Mouse (Mus musculus) bone marrow, adult 2 months (tissue): ENCODE data around the gene Ptprn2. TPM values are rescaled to one million over a fixed set of nuclear protein-coding genes. Genes with fewer than 3 reads are reported as not detected.

Experiments used
- H3K27ac ChIP-seq: fragments of 200-500 bp; 2 replicates; pipeline ENCODE4 v1.5.1; 2012; ENCODE audit warnings: low read depth, mild to moderate bottlenecking, control low read depth, inconsistent platforms, low read length; ENCODE audit not compliant: control insufficient read depth, poor library complexity, insufficient read depth
- H3K4me1 ChIP-seq: fragments of 200-500 bp; 2 replicates; pipeline ENCODE4 v1.6.1; 2011; ENCODE audit warnings: low read length; ENCODE audit not compliant: control insufficient read depth, insufficient read depth
- H3K4me3 ChIP-seq: fragments of 200-500 bp; replicated peaks from 2 replicates; pipeline ENCODE3; 2011; ENCODE audit warnings: mild to moderate bottlenecking, low read depth, low read length, control low read depth; ENCODE audit not compliant: control insufficient read depth
- CTCF ChIP-seq: fragments of 200-500 bp; IDR thresholded peaks from 2 replicates; pipeline ENCODE4 v1.5.1; 2011; ENCODE audit warnings: low read length, control low read depth; ENCODE audit not compliant: control insufficient read depth, insufficient read depth
- POLR2A ChIP-seq: fragments of 200-500 bp; IDR thresholded peaks from 2 replicates; pipeline ENCODE4 v1.6.1; 2011; ENCODE audit warnings: low read depth, mild to moderate bottlenecking, control low read depth, low read length, borderline replicate concordance; ENCODE audit not compliant: control insufficient read depth
- WGBS: fragments of 180-500 bp; shearing (Covaris S2); methylation state at CpG from one replicate; pipeline ENCODE4 v1.1.7; 2018; 5-methylcytosine and 5-hydroxymethylcytosine counted together
- polyA plus RNA-seq: library from polyadenylated mRNA; stranded (reverse); fragments of >200 nt; gene quantifications from 2 replicates; pipeline ENCODE4 v1.2.4, GENCODE M21; 2011; ENCODE audit warnings: low replicate concordance; ENCODE audit not compliant: missing spikeins, insufficient read depth, insufficient read length

Gene Ptprn2
- polyA plus RNA-seq, 1 experiment, result 0.35 TPM

- Histone ChIP-seq H3K27ac (no peak overlapping the region), H3K4me3 (no peak overlapping the region), H3K4me1 (no peaks in the 10 kb centered on the region)
- no peak for TF ChIP-seq CTCF
- no peak for TF ChIP-seq POLR2A
- WGBS, result 77% methylated on average over 13 of the region's 13 CpGs
These were observed 467.1 kb downstream of the Ptprn2 start for GRCm38 (mm10) chr12:116952452-116953205.

DNA sequence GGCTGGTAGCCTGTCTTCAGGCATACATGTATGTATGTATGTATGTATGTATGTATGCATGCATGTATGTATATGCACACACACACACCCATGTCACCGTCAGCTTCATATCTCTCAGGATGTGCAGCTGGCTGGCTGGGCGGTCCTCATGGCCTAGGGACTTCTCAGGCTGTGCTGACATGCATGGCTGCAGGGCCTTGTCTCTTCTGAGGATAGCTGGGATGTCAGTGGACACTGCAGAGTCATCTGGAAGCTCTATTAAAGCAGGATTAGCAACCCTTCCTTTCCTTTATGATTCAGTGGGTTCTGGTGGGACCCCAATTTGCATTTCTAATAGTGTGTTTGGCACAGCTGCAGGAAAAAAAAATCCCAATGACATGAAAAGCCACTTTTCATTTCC is 473.6 kb downstream of the Ptprn2 start:
- Histone ChIP-seq H3K4me3 (no peak overlapping the region), H3K27ac (no peak overlapping the region), H3K4me1 (no peaks in the 10 kb centered on the region)
- 87% methylated on average over 2 of the region's 2 CpGs for WGBS
- no peak for TF ChIP-seq CTCF
- TF ChIP-seq POLR2A, result no peak

DNA sequence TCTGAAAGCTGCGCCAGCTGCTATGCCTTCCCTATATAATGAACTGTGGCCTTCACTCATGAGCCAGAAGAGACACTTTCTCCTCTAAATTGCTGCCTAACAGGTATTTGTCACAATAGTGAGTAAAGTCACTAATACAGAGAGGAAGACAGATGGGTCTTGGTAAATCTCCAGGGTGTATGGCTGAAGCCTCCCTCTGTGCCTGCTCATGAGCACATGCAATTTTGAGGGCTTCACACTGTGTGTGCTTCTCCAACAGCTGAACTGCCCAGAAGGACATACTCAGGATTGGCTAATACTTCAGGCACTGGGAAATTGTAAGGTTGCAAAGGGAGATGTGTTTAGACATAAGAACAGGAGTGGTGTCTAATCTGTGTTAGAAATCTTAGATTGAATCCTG is 478.4 kb downstream of the Ptprn2 start:
- Histone ChIP-seq H3K27ac (no peak overlapping the region), H3K4me1 (no peaks in the 10 kb centered on the region), H3K4me3 (no peak overlapping the region)
- 91% methylated on average over 1 of the region's 1 CpGs for WGBS
- TF ChIP-seq CTCF (no peak), POLR2A (no peak)

DNA sequence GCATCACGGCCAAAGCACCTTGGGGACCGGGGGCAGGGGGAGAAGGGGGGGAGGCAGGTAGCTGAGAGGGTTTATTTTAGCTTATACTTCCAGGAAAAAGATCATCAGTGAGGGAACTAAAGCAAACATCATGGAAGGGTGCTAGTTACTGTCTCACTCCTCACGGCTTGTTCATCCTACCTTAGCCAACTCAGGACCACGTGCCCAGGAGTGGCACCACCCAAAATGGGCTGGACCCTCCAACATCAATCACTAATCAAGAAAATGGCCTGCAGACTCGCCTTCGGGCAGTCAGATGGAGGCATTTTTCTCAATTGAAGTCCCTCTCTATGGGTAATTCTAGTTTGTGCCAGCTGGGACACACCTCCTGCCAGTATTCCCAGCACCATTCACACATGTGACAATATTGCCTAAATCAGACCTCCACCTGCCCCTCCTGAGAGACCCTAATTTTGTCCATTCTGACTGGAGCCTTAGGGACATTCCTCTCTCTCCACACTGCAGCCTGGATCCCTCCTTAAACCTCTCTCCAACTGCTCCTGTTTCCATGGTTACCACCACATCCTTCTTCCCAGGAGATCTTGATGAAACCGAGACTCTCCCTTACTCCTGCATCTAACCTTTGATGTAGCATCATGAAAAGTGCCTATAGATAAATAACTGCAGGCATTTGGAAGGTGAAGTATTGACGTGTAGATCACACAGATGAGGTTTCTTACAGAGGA is 482.9 kb downstream of the Ptprn2 start:
- no peak overlapping the region for H3K27ac ChIP-seq
- H3K4me1 ChIP-seq, result no peaks in the 10 kb centered on the region
- WGBS, result 58% methylated on average over 8 of the region's 8 CpGs
- no peak overlapping the region for H3K4me3 ChIP-seq
- no peak for TF ChIP-seq CTCF
- no peak for TF ChIP-seq POLR2A

DNA sequence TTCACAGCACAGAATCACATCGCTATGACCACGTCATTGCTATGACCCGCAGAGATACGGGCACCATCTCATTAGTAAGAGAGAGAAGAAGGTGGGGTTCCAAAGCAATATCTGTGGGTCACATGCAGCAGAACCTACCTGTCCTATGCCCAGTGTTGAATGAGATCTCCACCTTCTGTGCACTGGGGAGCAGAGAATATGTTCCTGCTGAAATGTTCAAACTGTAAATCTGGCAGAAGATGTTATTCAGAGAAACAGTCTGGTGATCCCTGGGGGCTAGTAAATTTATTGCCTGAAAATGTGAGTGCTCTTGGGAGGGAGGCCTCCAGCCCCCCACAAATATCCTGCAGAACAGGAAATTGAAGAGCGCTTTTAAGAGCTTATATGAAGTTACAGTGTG is 490.0 kb downstream of the Ptprn2 start:
- WGBS, result 74% methylated on average over 5 of the region's 5 CpGs

DNA sequence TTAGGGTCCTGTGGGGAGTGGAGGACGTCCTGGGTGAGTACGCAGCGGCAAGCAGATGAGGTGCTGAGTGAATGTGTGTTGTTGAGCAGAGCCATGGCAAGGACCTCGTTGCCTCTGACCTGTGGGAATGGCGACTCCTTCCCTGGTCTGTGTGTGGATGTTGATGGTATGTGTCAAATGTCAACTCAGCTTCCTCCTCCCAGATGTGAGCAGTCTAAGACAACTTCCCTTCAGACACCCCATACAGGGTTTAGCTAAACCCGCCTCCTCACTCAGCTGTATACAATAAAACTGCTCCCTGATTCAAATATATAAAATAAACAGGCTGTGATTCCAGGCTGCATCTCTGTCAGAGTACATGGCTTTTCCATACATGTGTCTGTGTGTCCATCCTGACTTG is 491.5 kb downstream of the Ptprn2 start:
- WGBS, result 59% methylated on average over 6 of the region's 6 CpGs
- Histone ChIP-seq H3K4me1 (no peaks in the 10 kb centered on the region), H3K27ac (no peak overlapping the region), H3K4me3 (no peak overlapping the region)
- TF ChIP-seq POLR2A (no peak), CTCF (no peak)

More for the DNA sequence above, 490.0 kb downstream of the Ptprn2 start:
- H3K27ac ChIP-seq, result no peak overlapping the region
- H3K4me3 ChIP-seq, result no peak overlapping the region
- TF ChIP-seq CTCF (no peak), POLR2A (no peak)
- no peaks in the 10 kb centered on the region for H3K4me1 ChIP-seq

GRCm38 (mm10) chr12:116978201-116978600 is 492.7 kb downstream of the Ptprn2 start:
- Histone ChIP-seq H3K4me1 (no peaks in the 10 kb centered on the region), H3K27ac (no peak overlapping the region), H3K4me3 (no peak overlapping the region)
- WGBS, result 70% methylated on average over 6 of the region's 6 CpGs
- peak; percentile 33; the same call in 1 of the 2 replicates for TF ChIP-seq CTCF
- TF ChIP-seq POLR2A, result no peak

GRCm38 (mm10) chr12:116981315-116981714 is 495.8 kb downstream of the Ptprn2 start:
- no peak overlapping the region for H3K27ac ChIP-seq
- TF ChIP-seq POLR2A (no peak), CTCF (no peak)
- WGBS, result 71% methylated on average over 1 of the region's 1 CpGs
- no peaks in the 10 kb centered on the region for H3K4me1 ChIP-seq
- no peak overlapping the region for H3K4me3 ChIP-seq

DNA sequence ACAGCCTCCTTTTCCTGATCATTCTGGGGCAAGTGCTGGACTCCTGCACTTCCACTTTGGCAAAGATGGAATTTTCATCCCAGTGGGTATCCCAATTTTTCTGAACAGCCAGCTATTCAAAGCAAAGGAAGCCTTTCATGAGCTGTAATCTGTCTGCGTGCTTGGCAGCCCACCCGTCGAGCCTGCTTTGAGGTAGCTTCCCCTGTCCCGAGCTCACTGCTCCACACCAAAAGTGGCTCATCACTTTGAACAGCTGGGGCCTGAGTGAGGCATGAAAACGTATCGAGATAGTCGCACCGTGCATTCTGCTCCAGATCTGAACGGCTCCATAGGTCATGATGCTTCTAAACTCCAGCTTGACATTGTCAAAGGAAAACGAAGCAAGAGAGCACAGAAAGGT is 503.6 kb downstream of the Ptprn2 start:
- TF ChIP-seq CTCF, result no peak
- no peak for TF ChIP-seq POLR2A
- 78% methylated on average over 10 of the region's 10 CpGs for WGBS
- H3K4me1 ChIP-seq, result no peaks in the 10 kb centered on the region
- no peak overlapping the region for H3K27ac ChIP-seq
- no peak overlapping the region for H3K4me3 ChIP-seq
